Mouse (Mus musculus): ENCODE measurements at regions not wholly inside any gene's neighbourhood (a gene's known extent, or its start where the extent isn't known, plus 50 kb on each side); places are given as distances from the start of the nearest gene placed in this dataset.

GRCm38 (mm10) chr4:8956312-8957022 is 717.6 kb upstream of the Car8 start:
- TF ChIP-seq POLR2A (IDR thresholded peaks at IDR 0.05; ENCODE audit: low read depth, low read length) (no peak), CTCF (conservative IDR thresholded peaks at IDR 0.05; ENCODE audit: insufficient read depth, insufficient read length, low read depth, low read length) (no peak)

Measured in kidney, adult 2 months (tissue).